Mouse (Mus musculus) hindbrain, embryonic 15.5 days (tissue): ENCODE data around the gene 4930402F06Rik. TPM values are rescaled to one million over a fixed set of nuclear protein-coding genes. Genes with fewer than 3 reads are reported as not detected.
A peak's percentile ranks its signal among the peaks of the same experiment; 100 is the strongest.

Source experiments
- ATAC-seq: fragments of 200-750 bp; cut with Nextera tagmentation; 2 replicates; pipeline ENCODE4 v1.8.0; 2017; ENCODE audit warnings: low read depth, moderate number of reproducible peaks, moderate TSS enrichment; ENCODE audit not compliant: low FRiP score
- H3K27ac ChIP-seq: fragments of 300-500 bp; sonication (generic); replicated peaks from 2 replicates; pipeline ENCODE4 v1.5.1; 2015; ENCODE audit warnings: mild to moderate bottlenecking, inconsistent platforms
- H3K27me3 ChIP-seq: fragments of 300-500 bp; sonication (generic); 2 replicates; pipeline ENCODE4 v1.6.1; 2015; ENCODE audit warnings: control low read depth, inconsistent platforms
- H3K36me3 ChIP-seq: fragments of 300-500 bp; sonication (generic); 2 replicates; pipeline ENCODE4 v1.6.1; 2015; ENCODE audit warnings: control low read depth, inconsistent platforms
- H3K4me1 ChIP-seq: fragments of 300-500 bp; sonication (generic); replicated peaks from 2 replicates; pipeline ENCODE4 v1.6.1; 2015; ENCODE audit warnings: control low read depth, inconsistent platforms
- H3K4me2 ChIP-seq: fragments of 300-500 bp; sonication (generic); 2 replicates; pipeline ENCODE4 v1.6.1; 2015; ENCODE audit warnings: moderate library complexity, mild to moderate bottlenecking, inconsistent platforms
- H3K4me3 ChIP-seq: fragments of 300-500 bp; sonication (generic); 2 replicates; pipeline ENCODE4 v1.5.1; 2015; ENCODE audit warnings: mild to moderate bottlenecking, inconsistent platforms
- H3K9ac ChIP-seq: fragments of 300-500 bp; sonication (generic); 2 replicates; pipeline ENCODE4 v1.6.1; 2015; ENCODE audit warnings: inconsistent platforms
- H3K9me3 ChIP-seq: fragments of 300-500 bp; sonication (generic); 2 replicates; pipeline ENCODE4 v1.6.1; 2016; ENCODE audit warnings: control low read depth, inconsistent platforms
- WGBS: fragments of 180-500 bp; shearing (Covaris S2); methylation state at CpG from one replicate; pipeline ENCODE4 v1.1.7; 2015; 5-methylcytosine and 5-hydroxymethylcytosine counted together
- polyA plus RNA-seq: library from polyadenylated mRNA; unstranded; fragments of >200 nt; fragmentation: Nextera tagmentation; extraction: Ambion mirVana; gene quantifications from 2 replicates; pipeline ENCODE4 v1.2.1, GENCODE M21; 2015

Gene 4930402F06Rik
- polyA plus RNA-seq, 1 experiment from 2014 or later = not detected

DNA sequence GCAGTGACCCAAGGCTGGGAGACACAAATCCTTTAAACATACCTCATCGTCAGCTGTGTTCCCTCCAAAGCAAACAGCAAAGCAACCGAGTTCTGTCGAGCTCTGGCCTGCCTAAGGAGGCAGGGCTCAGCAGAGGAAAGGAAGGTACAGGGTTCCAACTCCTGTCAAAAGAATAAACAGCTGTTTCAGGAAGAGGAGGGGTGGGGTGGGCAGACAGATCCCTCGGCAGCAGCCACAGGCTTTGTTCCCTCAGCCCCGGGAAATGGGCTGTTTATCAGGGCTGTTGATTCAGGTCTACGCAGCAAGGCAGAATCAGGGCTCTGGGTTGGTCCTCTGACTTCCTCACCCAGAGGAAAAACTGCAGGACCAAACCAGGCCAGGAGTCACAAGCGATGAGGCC is 35.5 kb upstream of the 4930402F06Rik start:
- H3K4me2 ChIP-seq = 0 out of 2 replicates have a peak overlapping the region, but pooled peaks have one; percentile 7
- no peaks in the 10 kb centered on the region for H3K36me3 ChIP-seq
- no peak for ATAC-seq
- no peak overlapping the region for H3K9ac ChIP-seq
- H3K27me3 ChIP-seq = no peaks in the 10 kb centered on the region
- 35% methylated on average over 7 of the region's 7 CpGs for WGBS
- 0 out of 2 replicates have a peak, but pooled peaks cover 3% of the 10 kb centered on the region for H3K4me1 ChIP-seq
- H3K9me3 ChIP-seq = no peaks in the 10 kb centered on the region
- no peak overlapping the region for H3K4me3 ChIP-seq
- H3K27ac ChIP-seq = peak overlapping the region; percentile 36; the same call in 1 of the 2 replicates

DNA sequence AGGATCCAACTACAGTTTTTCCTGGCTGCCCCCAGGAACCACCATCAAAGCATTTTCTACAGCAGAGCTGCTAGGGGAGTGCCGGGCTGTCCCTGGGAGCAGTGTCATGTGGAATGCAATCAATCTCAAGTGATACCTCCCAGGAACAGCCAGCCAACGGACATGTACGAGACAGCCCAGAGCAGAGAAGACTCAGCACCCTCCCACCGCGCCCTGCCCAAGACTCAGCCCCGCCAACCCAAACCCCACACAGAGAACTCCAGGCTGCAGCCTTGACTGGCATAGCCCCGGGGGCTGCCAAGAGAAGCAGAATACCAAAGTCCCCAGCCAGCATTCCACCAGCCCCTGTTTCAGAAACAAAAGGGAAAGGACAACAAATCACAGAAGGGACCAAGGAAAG is 35.0 kb upstream of the 4930402F06Rik start:
- Histone ChIP-seq H3K36me3 (no peaks in the 10 kb centered on the region), H3K27ac (0 out of 2 replicates have a peak overlapping the region, but pooled peaks have one; percentile 36), H3K27me3 (no peaks in the 10 kb centered on the region), H3K4me2 (0 out of 2 replicates have a peak overlapping the region, but pooled peaks have one; percentile 7), H3K4me1 (0 out of 2 replicates have a peak, but pooled peaks cover 3% of the 10 kb centered on the region), H3K9ac (no peak overlapping the region), H3K4me3 (no peak overlapping the region), H3K9me3 (no peaks in the 10 kb centered on the region)
- WGBS = 19% methylated on average over 7 of the region's 7 CpGs
- ATAC-seq = no peak

DNA sequence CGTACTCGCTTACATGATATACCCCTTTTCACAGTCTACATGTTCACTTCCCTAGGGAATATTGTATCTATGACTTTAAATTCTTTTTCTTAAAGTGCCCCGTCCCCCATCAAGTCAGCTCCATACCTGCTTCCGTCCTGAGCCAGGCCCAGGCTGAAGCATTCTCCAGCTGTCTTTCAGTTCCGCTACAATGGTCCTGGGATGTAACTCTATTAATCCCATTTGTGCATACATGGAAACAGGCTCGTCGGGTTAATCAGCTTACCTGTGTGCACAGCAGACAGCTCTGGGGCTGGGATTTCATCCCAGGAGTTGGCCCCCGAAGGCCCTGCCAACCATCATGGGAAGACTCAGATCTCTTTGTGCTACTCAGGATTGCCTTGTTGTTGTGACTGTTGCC is 33.8 kb upstream of the 4930402F06Rik start:
- H3K27ac ChIP-seq = no peak overlapping the region
- no peak overlapping the region for H3K4me2 ChIP-seq
- no peaks in the 10 kb centered on the region for H3K27me3 ChIP-seq
- 0 out of 2 replicates have a peak, but pooled peaks cover 3% of the 10 kb centered on the region for H3K4me1 ChIP-seq
- no peak overlapping the region for H3K9ac ChIP-seq
- H3K9me3 ChIP-seq = no peaks in the 10 kb centered on the region
- ATAC-seq = no peak
- H3K4me3 ChIP-seq = no peak overlapping the region
- 82% methylated on average over 8 of the region's 8 CpGs for WGBS
- no peaks in the 10 kb centered on the region for H3K36me3 ChIP-seq

DNA sequence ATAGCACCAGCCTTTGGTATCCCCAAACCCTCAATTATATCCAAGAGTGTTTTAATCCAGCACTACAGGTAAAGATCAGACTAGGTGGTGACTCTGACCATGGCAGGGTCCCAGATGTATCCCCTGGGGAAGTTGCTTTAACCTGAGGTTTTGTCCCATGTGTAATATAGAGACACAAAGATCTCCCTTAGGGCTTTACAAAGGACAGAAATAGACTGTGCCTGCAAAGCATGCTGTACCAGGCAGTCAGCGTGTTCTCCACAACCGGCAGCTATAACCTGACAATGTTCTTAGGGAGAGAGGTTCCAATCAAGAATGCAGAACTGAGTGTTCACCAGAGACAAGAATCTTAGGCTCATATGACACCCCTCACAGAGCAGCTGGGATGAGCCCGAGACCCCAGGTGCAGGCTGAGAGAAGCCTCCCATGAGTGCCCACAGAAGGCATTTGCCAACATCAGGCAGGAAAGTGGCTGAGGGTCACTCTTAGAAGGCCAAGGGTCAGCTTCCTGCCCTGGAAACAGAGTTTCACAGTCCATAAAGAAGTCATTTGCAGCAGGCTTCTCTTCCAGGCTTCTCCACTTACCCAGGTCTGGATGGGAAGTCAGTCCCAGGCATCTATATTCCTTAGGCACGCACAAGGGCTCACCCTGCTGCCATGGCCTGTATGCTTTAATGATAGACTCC is 31.8 kb upstream of the 4930402F06Rik start:
- Histone ChIP-seq H3K9me3 (no peaks in the 10 kb centered on the region), H3K27ac (no peak overlapping the region), H3K27me3 (no peaks in the 10 kb centered on the region), H3K36me3 (no peaks in the 10 kb centered on the region), H3K4me3 (no peak overlapping the region), H3K4me1 (0 out of 2 replicates have a peak, but pooled peaks cover 3% of the 10 kb centered on the region), H3K4me2 (no peak overlapping the region), H3K9ac (no peak overlapping the region)
- ATAC-seq = no peak
- 79% methylated on average over 4 of the region's 4 CpGs for WGBS

DNA sequence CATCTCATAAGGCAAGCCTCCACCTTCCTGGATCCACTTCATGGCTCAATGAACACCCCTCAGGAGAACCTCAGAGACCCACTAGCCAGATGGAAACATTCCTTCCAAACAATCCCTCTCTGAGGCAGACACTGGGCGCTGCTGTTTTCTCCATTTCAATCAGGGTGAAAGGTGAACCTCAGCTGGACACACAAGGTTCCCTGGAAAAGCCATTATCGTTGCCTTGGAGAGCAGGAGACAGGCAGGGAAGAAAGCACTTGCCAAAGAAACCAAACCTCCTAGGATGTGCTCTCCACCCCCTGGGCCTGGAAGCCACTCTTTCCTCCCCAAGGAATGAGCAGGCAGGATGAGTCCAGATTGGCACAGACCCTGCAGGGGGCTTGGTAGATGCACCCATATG is 30.6 kb upstream of the 4930402F06Rik start:
- H3K9ac ChIP-seq = no peak overlapping the region
- ATAC-seq = no peak
- no peaks in the 10 kb centered on the region for H3K36me3 ChIP-seq
- H3K4me2 ChIP-seq = no peak overlapping the region
- 21% methylated on average over 2 of the region's 2 CpGs for WGBS
- H3K4me3 ChIP-seq = no peak overlapping the region
- H3K4me1 ChIP-seq = 0 out of 2 replicates have a peak, but pooled peaks cover 3% of the 10 kb centered on the region
- no peaks in the 10 kb centered on the region for H3K27me3 ChIP-seq
- H3K27ac ChIP-seq = no peak overlapping the region
- H3K9me3 ChIP-seq = no peaks in the 10 kb centered on the region

DNA sequence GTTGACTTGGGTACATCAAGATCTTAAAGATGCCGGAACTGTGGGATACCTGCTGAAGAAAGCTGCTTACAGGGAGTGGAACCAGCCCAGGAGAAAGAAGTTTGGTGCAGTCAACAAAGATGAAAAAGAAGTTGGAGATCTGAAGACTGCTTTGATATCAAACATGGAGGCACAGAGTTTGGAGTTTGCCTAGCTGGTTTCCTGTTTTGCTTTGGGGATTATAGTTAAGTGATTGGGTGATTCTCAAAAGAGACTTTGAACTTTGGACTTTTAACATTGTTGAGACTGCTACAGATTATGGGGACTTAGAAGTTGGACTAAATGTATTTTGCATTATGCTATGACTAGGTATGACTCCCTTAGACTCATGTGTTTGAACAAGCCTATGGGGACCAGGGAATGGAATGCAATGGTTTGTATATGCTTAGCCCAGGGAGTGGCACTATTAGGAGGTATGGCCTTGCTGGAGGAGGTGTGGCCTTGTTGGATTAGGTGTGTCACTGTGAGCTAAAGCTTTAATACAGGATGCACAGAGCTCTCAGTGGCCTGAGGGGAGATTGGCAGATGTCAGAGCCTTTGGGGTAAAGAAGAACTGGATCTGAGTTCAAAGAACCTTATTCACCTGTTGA is 26.9 kb upstream of the 4930402F06Rik start:
- Histone ChIP-seq H3K4me3 (no peak overlapping the region), H3K27me3 (no peaks in the 10 kb centered on the region), H3K27ac (no peak overlapping the region), H3K9me3 (no peaks in the 10 kb centered on the region), H3K36me3 (no peaks in the 10 kb centered on the region), H3K4me1 (no peaks in the 10 kb centered on the region), H3K9ac (no peak overlapping the region), H3K4me2 (no peak overlapping the region)
- no peak for ATAC-seq
- 98% methylated on average over 1 of the region's 1 CpGs for WGBS

DNA sequence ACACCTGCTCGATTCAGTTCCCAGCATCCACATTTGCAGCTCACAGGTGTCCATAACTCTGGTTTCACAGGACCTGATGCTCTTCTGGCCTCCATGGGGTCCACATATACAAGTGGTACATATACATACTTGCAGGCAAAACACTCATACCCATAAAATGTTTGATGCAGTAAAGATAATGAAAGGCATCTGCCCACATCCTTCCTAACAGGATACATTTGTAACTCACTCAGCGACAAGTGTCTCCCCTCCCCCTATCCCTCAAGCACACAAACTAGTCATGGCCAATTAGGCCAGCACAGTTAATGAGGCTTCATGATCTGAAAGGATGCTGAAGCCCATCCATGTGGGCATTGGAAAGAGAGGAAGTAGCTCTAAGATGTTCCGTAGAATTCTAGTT is 25.4 kb upstream of the 4930402F06Rik start:
- Histone ChIP-seq H3K4me1 (no peaks in the 10 kb centered on the region), H3K4me2 (no peak overlapping the region), H3K9ac (no peak overlapping the region), H3K4me3 (no peak overlapping the region), H3K27me3 (no peaks in the 10 kb centered on the region), H3K9me3 (no peaks in the 10 kb centered on the region), H3K27ac (no peak overlapping the region), H3K36me3 (no peaks in the 10 kb centered on the region)
- ATAC-seq = no peak
- WGBS = 92% methylated on average over 3 of the region's 3 CpGs

DNA sequence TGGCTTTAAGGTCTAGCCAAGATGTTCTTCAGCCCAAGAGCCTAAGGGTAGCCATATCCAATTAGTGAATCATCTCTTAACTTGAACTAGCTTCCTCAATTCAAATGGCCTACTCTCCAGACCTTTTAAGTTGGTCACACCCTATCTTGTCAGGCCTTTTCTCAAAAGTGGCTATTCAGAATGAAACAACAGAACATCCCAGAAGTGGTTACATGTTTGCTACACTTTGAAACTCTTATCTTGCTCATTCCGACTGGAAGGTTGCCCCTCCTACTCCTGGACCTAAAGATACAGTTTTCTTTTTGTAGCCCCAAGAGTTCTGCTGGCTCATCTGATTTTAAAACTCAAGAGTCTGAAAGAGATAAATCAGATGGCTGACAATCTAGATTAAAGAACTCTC is 23.7 kb upstream of the 4930402F06Rik start:
- Histone ChIP-seq H3K27ac (no peak overlapping the region), H3K4me2 (no peak overlapping the region)
- WGBS = 82% methylated on average over 1 of the region's 1 CpGs

DNA sequence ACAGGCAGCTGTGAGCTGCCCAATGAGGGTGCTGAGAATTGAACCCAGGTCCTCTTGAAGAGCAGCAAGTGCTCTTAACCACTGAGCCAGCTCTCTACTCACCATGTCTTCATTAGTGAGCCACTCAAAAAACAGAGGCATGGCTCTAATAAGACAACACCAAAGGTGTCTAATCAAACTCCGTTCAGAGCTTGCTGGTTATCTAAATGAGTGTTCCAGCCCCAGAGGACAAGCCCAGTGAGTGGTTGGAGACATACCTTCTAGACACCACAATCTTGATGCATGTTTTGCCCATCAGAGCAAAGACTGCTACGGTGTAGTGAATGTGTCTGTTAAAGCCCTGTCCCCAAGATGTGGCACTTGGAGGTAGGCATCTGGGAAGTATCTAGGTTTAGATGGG is 22.7 kb upstream of the 4930402F06Rik start:
- H3K4me1 ChIP-seq = no peaks in the 10 kb centered on the region
- no peak overlapping the region for H3K27ac ChIP-seq
- H3K4me2 ChIP-seq = no peak overlapping the region
- WGBS = 98% methylated on average over 2 of the region's 2 CpGs
- no peak overlapping the region for H3K4me3 ChIP-seq
- H3K27me3 ChIP-seq = no peaks in the 10 kb centered on the region
- H3K36me3 ChIP-seq = no peaks in the 10 kb centered on the region
- ATAC-seq = no peak
- H3K9me3 ChIP-seq = no peaks in the 10 kb centered on the region
- no peak overlapping the region for H3K9ac ChIP-seq

More for the DNA sequence above, 23.7 kb upstream of the 4930402F06Rik start:
- H3K9ac ChIP-seq = no peak overlapping the region
- no peaks in the 10 kb centered on the region for H3K9me3 ChIP-seq
- H3K27me3 ChIP-seq = no peaks in the 10 kb centered on the region
- H3K4me3 ChIP-seq = no peak overlapping the region
- H3K4me1 ChIP-seq = no peaks in the 10 kb centered on the region
- no peak for ATAC-seq
- no peaks in the 10 kb centered on the region for H3K36me3 ChIP-seq

DNA sequence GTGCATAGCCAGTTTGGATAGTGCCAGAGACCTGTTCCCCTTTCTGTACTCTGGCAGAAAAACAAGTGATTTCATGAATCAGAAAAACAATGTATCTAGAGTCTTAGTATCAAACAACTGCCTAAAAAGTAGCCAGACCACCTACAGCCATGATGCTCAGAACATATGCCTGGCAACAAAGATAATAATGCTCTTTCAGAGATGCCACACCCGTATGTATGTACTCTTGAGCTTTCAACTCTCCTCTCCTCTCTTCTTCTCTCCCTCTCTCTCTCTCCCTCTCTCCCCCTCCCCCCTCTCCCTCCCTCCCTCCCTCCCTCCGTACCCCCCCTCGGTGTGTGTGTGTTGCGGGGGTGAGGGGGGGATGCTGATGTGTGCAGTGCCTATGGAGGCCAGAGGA is 22.3 kb upstream of the 4930402F06Rik start:
- H3K4me2 ChIP-seq = no peak overlapping the region
- no peak overlapping the region for H3K9ac ChIP-seq
- H3K36me3 ChIP-seq = no peaks in the 10 kb centered on the region
- H3K27ac ChIP-seq = no peak overlapping the region
- no peak overlapping the region for H3K4me3 ChIP-seq
- ATAC-seq = no peak
- no peaks in the 10 kb centered on the region for H3K9me3 ChIP-seq
- 92% methylated on average over 4 of the region's 4 CpGs for WGBS
- H3K4me1 ChIP-seq = no peaks in the 10 kb centered on the region
- no peaks in the 10 kb centered on the region for H3K27me3 ChIP-seq

DNA sequence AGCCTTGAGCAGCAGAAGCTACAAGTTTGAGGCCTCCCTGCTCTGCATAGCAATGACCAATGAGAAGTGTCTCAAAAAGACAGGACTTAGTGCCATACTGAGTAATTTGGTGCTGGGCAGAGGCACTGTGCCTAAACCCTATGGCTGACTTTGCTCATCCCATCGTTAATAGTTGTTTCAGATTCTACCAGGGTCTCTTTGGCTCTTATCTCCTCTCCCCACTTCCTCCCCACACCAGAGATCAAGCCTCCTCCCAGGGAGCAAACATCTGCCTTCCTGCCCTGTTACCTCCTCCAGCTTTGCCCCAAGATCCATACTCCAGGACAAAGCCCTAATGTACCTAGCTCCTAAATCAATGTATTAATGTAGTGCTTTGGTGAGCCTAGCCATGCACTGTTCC is 20.3 kb upstream of the 4930402F06Rik start:
- Histone ChIP-seq H3K9me3 (no peaks in the 10 kb centered on the region), H3K4me1 (no peaks in the 10 kb centered on the region), H3K27ac (no peak overlapping the region), H3K36me3 (no peaks in the 10 kb centered on the region), H3K4me3 (no peak overlapping the region), H3K9ac (no peak overlapping the region), H3K27me3 (no peaks in the 10 kb centered on the region), H3K4me2 (no peak overlapping the region)
- WGBS = 81% methylated on average over 1 of the region's 1 CpGs
- no peak for ATAC-seq

DNA sequence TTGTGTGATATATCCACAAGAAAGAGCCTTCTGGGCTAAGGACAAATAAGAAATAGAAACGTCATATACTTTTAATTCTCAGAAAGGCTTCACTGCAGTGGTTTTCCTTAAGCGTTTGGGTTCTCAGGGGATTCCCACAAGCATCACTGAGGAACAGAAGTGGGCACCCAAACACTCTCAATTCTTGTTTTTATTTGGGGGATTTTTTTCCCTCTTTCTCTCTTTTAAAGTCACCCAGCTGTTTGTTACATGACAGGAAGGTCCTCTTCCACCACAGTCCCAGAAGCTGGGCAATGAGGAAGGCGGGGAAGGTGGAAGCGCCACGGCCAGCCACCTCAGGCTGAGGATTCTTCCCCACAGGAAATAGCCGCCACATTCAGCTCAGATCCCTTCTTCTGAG is 19.5 kb upstream of the 4930402F06Rik start:
- Histone ChIP-seq H3K27ac (no peak overlapping the region), H3K27me3 (no peaks in the 10 kb centered on the region), H3K4me2 (no peak overlapping the region), H3K36me3 (no peaks in the 10 kb centered on the region), H3K9ac (no peak overlapping the region), H3K9me3 (no peaks in the 10 kb centered on the region), H3K4me3 (no peak overlapping the region), H3K4me1 (no peaks in the 10 kb centered on the region)
- 87% methylated on average over 6 of the region's 6 CpGs for WGBS
- no peak for ATAC-seq
